Mouse (Mus musculus) forebrain, embryonic 11.5 days (tissue): Measurements from ENCODE around the gene Zfp664. TPM values are rescaled to one million over a fixed set of nuclear protein-coding genes. Genes with fewer than 3 reads are reported as not detected.

Source experiments
- ATAC-seq: fragments of 200-750 bp; cut with Nextera tagmentation; replicated peaks from 2 replicates; pipeline ENCODE4 v1.8.0; 2017; ENCODE audit warnings: moderate TSS enrichment; ENCODE audit not compliant: low FRiP score
- DNase-seq: peaks from one replicate; pipeline ENCODE4 v3.0.0-alpha.2; 2017; ENCODE audit warnings: low spot score
- H3K27ac ChIP-seq: fragments of 300-500 bp; sonication (generic); 2 replicates; pipeline ENCODE4 v1.5.1; 2014; ENCODE audit warnings: low read depth, low read length
- H3K27me3 ChIP-seq: fragments of 300-500 bp; sonication (generic); 2 replicates; pipeline ENCODE4 v1.6.1; 2014; ENCODE audit warnings: mild to moderate bottlenecking, low read length, mixed read lengths; ENCODE audit not compliant: control insufficient read depth, insufficient read depth
- H3K36me3 ChIP-seq: fragments of 300-500 bp; sonication (generic); 2 replicates; pipeline ENCODE4 v1.6.1; 2014; ENCODE audit warnings: mild to moderate bottlenecking, low read length, moderate library complexity, mixed read lengths; ENCODE audit not compliant: control insufficient read depth, insufficient read depth
- H3K4me1 ChIP-seq: fragments of 300-500 bp; sonication (generic); replicated peaks from 2 replicates; pipeline ENCODE4 v1.6.1; 2014; ENCODE audit warnings: low read length, mixed read lengths; ENCODE audit not compliant: control insufficient read depth, insufficient read depth
- H3K4me2 ChIP-seq: fragments of 300-500 bp; sonication (generic); 2 replicates; pipeline ENCODE4 v1.6.1; 2014; ENCODE audit warnings: low read depth, mild to moderate bottlenecking, low read length, moderate library complexity, mixed read lengths; ENCODE audit not compliant: severe bottlenecking
- H3K4me3 ChIP-seq: fragments of 300-500 bp; sonication (generic); 2 replicates; pipeline ENCODE4 v1.5.1; 2014; ENCODE audit warnings: low read depth, low read length
- H3K9ac ChIP-seq: fragments of 300-500 bp; sonication (generic); 2 replicates; pipeline ENCODE4 v1.6.1; 2014; ENCODE audit warnings: low read length
- H3K9me3 ChIP-seq: fragments of 300-500 bp; sonication (generic); 2 replicates; pipeline ENCODE4 v1.6.1; 2016; ENCODE audit warnings: low read length, mixed read lengths; ENCODE audit not compliant: control insufficient read depth
- WGBS: fragments of 180-500 bp; shearing (Covaris S2); extraction: QIAGEN DNeasy Blood & Tissue Kit; methylation state at CpG from one replicate; pipeline ENCODE4 v1.1.7; 2014; 5-methylcytosine and 5-hydroxymethylcytosine counted together
- polyA plus RNA-seq: library from polyadenylated mRNA; unstranded; fragments of >200 nt; fragmentation: Nextera tagmentation; extraction: Ambion mirVana; gene quantifications from 2 replicates; pipeline ENCODE4 v1.2.1, GENCODE M21; 2014

Zfp664 gene
- polyA plus RNA-seq, 1 experiment from 2014 or later = 139 TPM

- Histone ChIP-seq H3K9me3 (no peaks in the 10 kb centered on the region), H3K36me3 (no peaks in the 10 kb centered on the region; the same call in 1 of the 2 replicates), H3K9ac (no peak overlapping the region), H3K4me3 (no peak overlapping the region), H3K4me1 (no peaks in the 10 kb centered on the region), H3K4me2 (no peak overlapping the region), H3K27ac (no peak overlapping the region), H3K27me3 (no peaks in the 10 kb centered on the region)
- no peak for DNase-seq
- 88% methylated on average over 7 of the region's 7 CpGs for WGBS
- no peak for ATAC-seq
Measured at GRCm38 (mm10) chr5:124840202-124840601, 22.3 kb upstream of the Zfp664 start.

GRCm38 (mm10) chr5:124840669-124841068, 21.8 kb upstream of the Zfp664 start:
- Histone ChIP-seq H3K27me3 (no peaks in the 10 kb centered on the region), H3K9ac (no peak overlapping the region), H3K4me2 (no peak overlapping the region), H3K4me3 (no peak overlapping the region), H3K27ac (no peak overlapping the region), H3K4me1 (no peaks in the 10 kb centered on the region), H3K9me3 (no peaks in the 10 kb centered on the region), H3K36me3 (no peaks in the 10 kb centered on the region; the same call in 1 of the 2 replicates)
- no peak for DNase-seq
- 71% methylated on average over 2 of the region's 2 CpGs for WGBS
- no peak for ATAC-seq

GRCm38 (mm10) chr5:124843386-124843785, 19.1 kb upstream of the Zfp664 start:
- Histone ChIP-seq H3K9me3 (no peaks in the 10 kb centered on the region), H3K36me3 (no peaks in the 10 kb centered on the region; the same call in 1 of the 2 replicates), H3K9ac (no peak overlapping the region), H3K27ac (no peak overlapping the region), H3K27me3 (no peaks in the 10 kb centered on the region), H3K4me3 (no peak overlapping the region), H3K4me2 (no peak overlapping the region), H3K4me1 (no peaks in the 10 kb centered on the region)
- 77% methylated on average over 8 of the region's 8 CpGs for WGBS
- no peak for DNase-seq
- ATAC-seq = no peak

GRCm38 (mm10) chr5:124844929-124845328, 17.6 kb upstream of the Zfp664 start:
- 81% methylated on average over 4 of the region's 4 CpGs for WGBS
- DNase-seq (no peak), ATAC-seq (no peak)
- H3K9ac ChIP-seq = no peak overlapping the region
- no peak overlapping the region for H3K4me3 ChIP-seq
- H3K36me3 ChIP-seq = no peaks in the 10 kb centered on the region
- H3K9me3 ChIP-seq = no peaks in the 10 kb centered on the region
- no peaks in the 10 kb centered on the region for H3K4me1 ChIP-seq
- H3K4me2 ChIP-seq = no peak overlapping the region
- H3K27me3 ChIP-seq = no peaks in the 10 kb centered on the region
- no peak overlapping the region for H3K27ac ChIP-seq

GRCm38 (mm10) chr5:124847014-124847413, 15.5 kb upstream of the Zfp664 start:
- Histone ChIP-seq H3K9ac (no peak overlapping the region), H3K9me3 (no peaks in the 10 kb centered on the region), H3K4me1 (no peaks in the 10 kb centered on the region), H3K4me2 (no peak overlapping the region), H3K36me3 (no peaks in the 10 kb centered on the region), H3K27ac (no peak overlapping the region), H3K4me3 (no peak overlapping the region), H3K27me3 (no peaks in the 10 kb centered on the region)
- 85% methylated on average over 1 of the region's 1 CpGs for whole genome bisulfite sequencing
- no peak for ATAC-seq
- DNase-seq = no peak

- H3K4me3 ChIP-seq = no peak overlapping the region
- WGBS = 76% methylated on average over 3 of the region's 3 CpGs
Measured at GRCm38 (mm10) chr5:124848994-124849393, 13.5 kb upstream of the Zfp664 start.

GRCm38 (mm10) chr5:124851572-124851971, 10.9 kb upstream of the Zfp664 start:
- H3K27ac ChIP-seq = no peak overlapping the region
- H3K9me3 ChIP-seq = no peaks in the 10 kb centered on the region
- H3K4me1 ChIP-seq = no peaks in the 10 kb centered on the region
- no peak for DNase-seq
- no peak overlapping the region for H3K4me3 ChIP-seq
- WGBS = 45% methylated on average over 4 of the region's 4 CpGs
- ATAC-seq = no peak
- H3K36me3 ChIP-seq = no peaks in the 10 kb centered on the region
- H3K4me2 ChIP-seq = no peak overlapping the region
- H3K27me3 ChIP-seq = no peaks in the 10 kb centered on the region
- H3K9ac ChIP-seq = no peak overlapping the region

More at GRCm38 (mm10) chr5:124848994-124849393, 13.5 kb upstream of the Zfp664 start:
- DNase-seq (no peak), ATAC-seq (no peak)
- no peaks in the 10 kb centered on the region for H3K27me3 ChIP-seq
- no peaks in the 10 kb centered on the region for H3K36me3 ChIP-seq
- no peaks in the 10 kb centered on the region for H3K9me3 ChIP-seq
- H3K4me1 ChIP-seq = no peaks in the 10 kb centered on the region
- H3K27ac ChIP-seq = no peak overlapping the region
- no peak overlapping the region for H3K4me2 ChIP-seq
- no peak overlapping the region for H3K9ac ChIP-seq

- no peak for ATAC-seq
- H3K4me1 ChIP-seq = no peaks in the 10 kb centered on the region
- no peaks in the 10 kb centered on the region for H3K36me3 ChIP-seq
- no peak overlapping the region for H3K4me2 ChIP-seq
- no peaks in the 10 kb centered on the region for H3K9me3 ChIP-seq
- H3K9ac ChIP-seq = no peak overlapping the region
- H3K27me3 ChIP-seq = no peaks in the 10 kb centered on the region
- 54% methylated on average over 2 of the region's 2 CpGs for WGBS
- no peak for DNase-seq
- no peak overlapping the region for H3K27ac ChIP-seq
- H3K4me3 ChIP-seq = no peak overlapping the region
Measured at GRCm38 (mm10) chr5:124852294-124852693, 10.2 kb upstream of the Zfp664 start.

- WGBS = 88% methylated on average over 2 of the region's 2 CpGs
- H3K4me1 ChIP-seq = no peaks in the 10 kb centered on the region
Measured at GRCm38 (mm10) chr5:124853079-124853478, 9.4 kb upstream of the Zfp664 start.

More at GRCm38 (mm10) chr5:124853079-124853478, 9.4 kb upstream of the Zfp664 start:
- Histone ChIP-seq H3K27ac (no peak overlapping the region), H3K4me3 (no peak overlapping the region), H3K9me3 (no peaks in the 10 kb centered on the region), H3K36me3 (no peaks in the 10 kb centered on the region), H3K9ac (no peak overlapping the region), H3K27me3 (no peaks in the 10 kb centered on the region), H3K4me2 (no peak overlapping the region)
- DNase-seq (no peak), ATAC-seq (no peak)
